Mouse (Mus musculus): ENCODE data around the gene Zfp750.

The Zfp750 gene

DNA sequence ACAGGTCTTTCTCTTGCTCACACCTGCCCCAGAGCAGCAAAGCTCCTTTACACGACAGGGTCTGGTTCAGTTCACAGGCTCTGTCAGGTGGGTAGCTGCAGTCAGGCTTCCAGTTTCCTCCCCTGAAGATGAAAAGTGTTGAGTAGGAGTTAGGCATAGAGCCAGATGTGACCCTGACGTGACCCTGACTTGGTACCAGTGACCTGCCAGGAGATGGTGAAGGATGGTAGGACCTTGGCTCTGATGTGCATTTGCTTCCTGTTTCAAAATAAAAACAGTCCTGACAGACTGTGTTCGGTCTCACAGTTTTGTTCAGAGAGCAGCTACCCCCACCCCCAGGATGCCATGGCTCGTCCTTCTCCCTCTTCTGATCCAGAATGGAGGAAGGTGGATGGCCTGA lies 23.3 kb upstream of the Zfp750 start:
- DNase-seq (ENCODE audit: low spot score in 2 of 2), result no peak

GRCm38 (mm10) chr11:121536528-121536927 lies 17.4 kb upstream of the Zfp750 start:
- no peak for DNase-seq (ENCODE audit: low spot score in 2 of 2)

- no peak for DNase-seq (ENCODE audit: low spot score in 2 of 2)
Observed at GRCm38 (mm10) chr11:121529747-121530146, 10.6 kb upstream of the Zfp750 start.

GRCm38 (mm10) chr11:121524191-121524590 lies 5.1 kb upstream of the Zfp750 start:
- DNase-seq (ENCODE audit: low spot score in 2 of 2), result no peak

- no peak for DNase-seq (ENCODE audit: low spot score in 2 of 2)
Observed at GRCm38 (mm10) chr11:121522156-121522762, 3.1 kb upstream of the Zfp750 start.

GRCm38 (mm10) chr11:121520761-121521160 lies 1.6 kb upstream of the Zfp750 start:
- no peak for DNase-seq (ENCODE audit: low spot score in 2 of 2)

- DNase-seq (ENCODE audit: low spot score in 2 of 2), result no peak
Observed at GRCm38 (mm10) chr11:121519703-121520102, 570 bp upstream of the Zfp750 start.

DNA sequence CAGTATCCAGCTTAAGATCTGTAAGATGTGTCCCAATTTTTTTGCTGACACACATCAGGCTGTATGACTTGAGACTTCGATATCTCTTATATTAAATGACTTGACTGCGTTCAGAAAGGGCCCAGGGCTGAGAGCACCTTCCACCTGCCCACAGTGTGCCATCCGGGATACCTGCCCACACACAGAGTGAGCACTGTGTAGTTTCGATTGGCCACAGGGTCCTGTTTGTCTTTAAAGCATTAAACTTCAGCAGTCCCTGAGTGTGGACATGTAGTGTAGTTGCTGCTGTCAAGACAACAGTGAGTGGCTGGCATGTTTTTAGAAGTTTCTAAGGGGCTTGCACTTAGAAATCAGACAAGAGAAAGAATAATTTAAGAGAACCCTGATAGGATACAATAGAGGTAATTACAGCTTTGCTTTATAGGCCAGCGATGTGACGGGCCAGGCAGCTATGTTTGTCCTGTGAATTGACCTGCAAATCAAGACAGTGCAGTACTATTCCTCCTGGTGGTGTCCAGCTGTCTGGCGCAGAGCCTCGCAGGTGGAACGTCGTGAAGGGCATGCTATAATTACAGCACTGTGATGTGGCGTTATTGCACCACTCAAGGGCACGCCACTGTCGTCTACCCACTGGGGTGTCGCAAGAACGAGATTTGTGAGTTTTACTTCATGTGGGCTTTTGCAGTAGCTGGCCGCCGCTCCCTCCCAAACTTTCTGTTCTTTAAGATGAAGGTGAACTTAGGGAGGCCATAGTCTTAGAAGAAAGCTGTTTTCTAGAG lies 1.3 kb downstream of the Zfp750 start:
- DNase-seq (ENCODE audit: low spot score in 2 of 2), result no peak

DNA sequence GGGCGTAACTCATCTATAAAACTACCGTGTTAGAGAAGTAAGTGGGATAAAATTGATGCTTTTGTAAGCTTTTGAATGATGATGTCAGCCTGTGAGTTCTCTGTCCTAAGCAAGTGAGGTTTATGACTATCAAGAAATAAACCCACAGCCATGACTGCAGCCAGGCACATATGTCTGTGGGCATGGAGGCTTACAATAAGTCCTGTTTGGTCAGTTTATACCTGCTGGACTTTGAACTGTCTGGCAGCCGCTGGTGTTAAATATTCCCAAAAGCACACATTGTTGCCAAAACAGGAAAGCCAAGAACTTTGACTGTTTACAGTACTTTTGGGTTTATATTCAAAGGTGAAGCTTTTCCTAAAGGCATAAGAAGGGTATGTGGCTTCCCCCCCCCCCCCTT lies 2.2 kb downstream of the Zfp750 start:
- DNase-seq (ENCODE audit: low spot score in 2 of 2), result no peak

DNA sequence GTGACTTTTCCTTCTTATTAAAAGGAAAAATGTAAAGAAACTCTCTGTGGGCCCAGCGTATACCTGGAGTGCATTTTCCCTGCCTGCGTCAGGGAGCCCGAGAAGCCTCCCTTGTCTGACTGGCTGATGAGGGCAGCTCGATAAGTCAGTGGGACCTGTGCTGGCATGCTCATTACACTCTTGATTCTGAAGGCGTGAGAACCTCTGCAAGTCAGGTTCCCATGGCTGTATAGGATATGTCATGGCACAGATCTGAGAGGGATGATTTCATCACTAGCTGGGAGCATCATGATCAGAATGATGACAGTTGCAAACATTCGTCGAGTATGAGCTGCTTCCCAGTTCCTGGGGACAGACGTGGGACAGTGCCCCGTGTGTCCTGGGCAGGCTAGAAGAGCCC lies 3.1 kb downstream of the Zfp750 start:
- DNase-seq (ENCODE audit: low spot score in 2 of 2), result no peak

DNA sequence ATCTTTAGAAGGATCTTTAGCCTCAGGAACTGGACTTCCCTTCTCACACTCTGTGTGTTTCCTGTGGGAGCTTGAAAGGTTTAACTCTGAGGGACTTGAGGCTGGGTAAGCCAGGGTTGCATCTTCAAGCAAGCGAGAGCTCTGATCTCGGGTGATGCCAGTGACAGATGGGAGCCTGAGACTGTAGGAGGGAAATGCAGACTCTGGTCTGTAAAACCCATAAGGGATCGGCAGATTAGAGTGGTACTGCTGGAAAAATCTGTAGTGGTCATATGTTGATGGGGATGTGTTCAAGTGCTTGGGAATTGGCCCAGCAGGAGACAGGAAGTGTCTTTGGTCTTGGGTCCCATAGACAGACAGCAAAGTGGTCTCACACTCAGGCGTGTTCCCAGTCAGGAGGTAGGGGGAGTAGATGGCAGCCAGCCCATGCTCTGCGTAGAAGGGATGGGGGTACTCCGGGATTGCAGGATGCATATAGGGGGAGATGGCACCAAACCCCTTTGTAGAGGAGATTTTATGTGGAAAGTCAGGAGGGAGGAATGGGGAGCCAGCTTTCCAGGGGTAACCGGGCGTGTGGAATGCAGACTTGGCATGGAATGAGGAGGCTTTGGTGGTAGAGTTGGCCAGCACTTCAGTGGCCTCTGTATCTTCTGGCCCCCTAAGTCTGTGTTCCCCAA lies 6.1 kb downstream of the Zfp750 start:
- peak; percentile 19 to 40 for DNase-seq (ENCODE audit: low spot score in 2 of 2)

- DNase-seq (ENCODE audit: low spot score in 2 of 2), result no peak
Observed at GRCm38 (mm10) chr11:121510512-121511246, 8.5 kb downstream of the Zfp750 start.

DNA sequence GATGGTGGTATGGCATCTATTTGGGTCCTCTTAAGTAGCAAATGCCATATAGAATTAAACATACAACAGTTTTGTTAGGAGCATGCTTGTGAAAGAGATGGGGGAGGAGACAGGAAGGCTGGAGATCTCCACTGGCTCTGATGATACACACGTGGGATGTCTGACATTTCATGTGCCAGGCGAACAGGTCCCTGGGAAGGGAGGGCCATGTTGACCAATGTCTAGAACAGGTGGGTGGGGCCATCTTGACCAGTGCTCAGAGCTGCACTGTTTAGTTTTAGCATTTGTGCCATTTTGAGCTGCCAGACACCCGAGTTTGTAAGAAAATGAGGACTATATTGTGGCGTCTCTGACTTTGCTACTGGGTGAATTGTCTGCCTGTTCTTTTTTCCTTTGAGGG lies 10.7 kb downstream of the Zfp750 start:
- DNase-seq (ENCODE audit: low spot score in 2 of 2), result no peak

DNA sequence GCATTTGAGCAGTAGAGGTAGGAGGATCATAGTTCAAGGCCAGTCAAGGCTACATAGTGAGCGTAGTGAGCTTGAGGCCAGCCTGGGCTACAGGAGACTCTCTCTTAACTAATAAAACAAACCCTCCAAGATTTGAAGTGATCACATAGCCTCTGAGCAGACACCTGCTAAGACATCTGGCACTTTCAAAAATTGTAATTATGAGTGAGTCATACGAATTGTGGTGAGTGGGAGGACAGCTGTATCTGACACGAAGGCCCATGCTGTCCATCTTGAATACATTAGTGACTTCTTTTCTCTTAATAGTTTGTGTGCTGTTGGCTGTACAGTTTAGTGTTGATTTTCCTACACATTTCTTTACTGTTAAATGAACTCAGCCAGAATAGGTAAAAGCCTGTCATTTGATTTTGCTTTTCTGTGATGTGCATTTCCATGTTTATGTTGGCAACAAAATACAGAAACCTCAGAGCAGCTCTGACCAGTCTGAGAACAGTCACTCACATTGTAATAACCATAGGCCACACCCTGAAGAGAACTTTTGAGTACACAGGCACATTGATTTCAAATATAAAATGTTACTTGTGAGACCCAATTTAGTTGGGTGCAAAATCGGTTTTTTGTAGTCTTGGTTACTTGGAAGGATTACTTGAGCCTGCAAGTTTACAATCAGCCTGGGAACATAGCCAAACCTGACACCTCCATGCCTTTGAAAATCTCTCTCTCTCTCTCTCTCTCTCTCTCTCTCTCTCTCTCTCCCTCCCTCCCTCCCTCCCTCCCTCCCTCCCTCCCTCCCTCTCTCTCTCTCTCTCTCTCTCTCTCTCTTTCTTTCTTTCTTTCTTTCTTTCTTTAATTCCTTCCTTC lies 16.9 kb downstream of the Zfp750 start:
- DNase-seq (ENCODE audit: low spot score in 2 of 2), result no peak

GRCm38 (mm10) chr11:121501525-121501924 lies 17.6 kb downstream of the Zfp750 start:
- no peak for DNase-seq (ENCODE audit: low spot score in 2 of 2)

- DNase-seq (ENCODE audit: low spot score in 2 of 2), result no peak
Observed at GRCm38 (mm10) chr11:121500595-121500994, 18.5 kb downstream of the Zfp750 start.

DNA sequence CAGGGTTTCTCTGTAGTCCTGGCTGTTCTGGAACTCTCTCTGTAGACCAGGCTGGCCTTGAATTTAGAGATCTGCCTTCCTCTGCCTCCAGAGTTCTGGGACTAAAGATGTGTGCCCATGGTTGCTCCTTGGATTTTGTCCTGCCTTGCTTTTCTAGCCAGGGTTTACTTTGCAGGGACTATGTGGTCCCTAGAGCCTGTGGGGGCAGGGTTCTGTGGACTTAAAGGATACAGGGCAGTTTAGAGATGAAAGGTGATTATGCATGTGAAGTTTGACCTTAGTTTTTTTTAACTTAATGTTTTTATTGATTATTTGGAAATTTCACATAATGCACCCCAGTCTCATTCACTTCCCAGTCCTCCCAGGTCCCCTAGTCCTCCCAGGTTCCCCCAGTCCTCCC lies 28.5 kb downstream of the Zfp750 start:
- DNase-seq (ENCODE audit: low spot score in 2 of 2), result no peak

- DNase-seq (ENCODE audit: low spot score in 2 of 2), result no peak
Observed at GRCm38 (mm10) chr11:121485882-121486281, 33.3 kb downstream of the Zfp750 start.

DNA sequence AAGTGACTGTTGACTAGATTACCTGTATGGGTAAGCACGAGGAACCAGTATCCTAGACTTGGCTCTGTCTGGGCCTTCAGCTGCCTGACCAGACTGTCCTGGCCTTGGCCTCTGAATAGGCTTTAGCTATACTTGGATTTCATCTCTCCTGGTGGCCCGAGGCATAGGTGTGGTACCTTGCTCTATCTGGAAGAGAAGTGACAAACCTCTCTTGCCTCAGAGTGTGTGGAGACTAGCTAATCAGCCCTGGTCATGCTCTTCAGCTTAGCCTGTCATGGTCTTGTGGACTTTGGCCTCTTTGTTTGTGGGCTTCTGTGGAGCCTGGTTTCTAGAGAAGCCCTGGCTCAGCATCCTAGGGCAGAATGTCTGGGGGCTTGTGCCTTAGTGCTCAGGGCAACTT lies 38.0 kb downstream of the Zfp750 start:
- no peak for DNase-seq (ENCODE audit: low spot score in 2 of 2)

- no peak for DNase-seq (ENCODE audit: low spot score in 2 of 2)
Observed at GRCm38 (mm10) chr11:121479476-121480203, 39.5 kb downstream of the Zfp750 start.
